Mouse (Mus musculus): ENCODE measurements around the gene Wfikkn2.
A peak's percentile ranks its signal among the peaks of the same experiment; 100 is the strongest.
"Not testable (repeated sequence)": the region's sequence is repeated elsewhere in the genome, so short reads cannot be mapped to it uniquely, and the experiment has no call there.

Gene Wfikkn2

GRCm38 (mm10) chr11:94245955-94246788, at the start of gene Wfikkn2:
Gene Wfikkn2 (minus strand): TSS chr11:94246005.
- no peak for DNase-seq

- DNase-seq: no peak
These were observed 49.4 kb upstream of the Wfikkn2 start for GRCm38 (mm10) chr11:94294996-94295845.

GRCm38 (mm10) chr11:94290062-94290740, 44.4 kb upstream of the Wfikkn2 start:
- DNase-seq: no peak

GRCm38 (mm10) chr11:94287105-94287504, 41.3 kb upstream of the Wfikkn2 start:
- no peak for DNase-seq

GRCm38 (mm10) chr11:94285886-94286574, 40.2 kb upstream of the Wfikkn2 start:
- DNase-seq: no peak

- DNase-seq: no peak
These were observed 37.8 kb upstream of the Wfikkn2 start for GRCm38 (mm10) chr11:94283536-94284099.

GRCm38 (mm10) chr11:94282291-94282690, 36.5 kb upstream of the Wfikkn2 start:
- DNase-seq: no peak

- no peak for DNase-seq
These were observed 35.7 kb upstream of the Wfikkn2 start, which contains the start of gene Gm21885 for GRCm38 (mm10) chr11:94281199-94282181. Gene Gm21885 (plus strand): TSS chr11:94281873.

- DNase-seq: peak; percentile 94
These were observed 31.1 kb upstream of the Wfikkn2 start for GRCm38 (mm10) chr11:94276869-94277337.

- DNase-seq: no peak
These were observed 29.9 kb upstream of the Wfikkn2 start for GRCm38 (mm10) chr11:94275686-94276085.

- DNase-seq: no peak
These were observed 29.4 kb upstream of the Wfikkn2 start for GRCm38 (mm10) chr11:94275226-94275625.

GRCm38 (mm10) chr11:94274206-94274867, 28.5 kb upstream of the Wfikkn2 start:
- DNase-seq: no peak

- no peak for DNase-seq
These were observed 27.4 kb upstream of the Wfikkn2 start for GRCm38 (mm10) chr11:94272960-94273927.

GRCm38 (mm10) chr11:94271015-94271414, 25.2 kb upstream of the Wfikkn2 start:
- DNase-seq: no peak

- no peak for DNase-seq
These were observed 24.1 kb upstream of the Wfikkn2 start for GRCm38 (mm10) chr11:94269906-94270305.

GRCm38 (mm10) chr11:94268761-94269160, 23.0 kb upstream of the Wfikkn2 start:
- no peak for DNase-seq

- not testable (repeated sequence) for DNase-seq
These were observed 20.4 kb upstream of the Wfikkn2 start for GRCm38 (mm10) chr11:94266155-94266554.

GRCm38 (mm10) chr11:94265134-94265785, 19.5 kb upstream of the Wfikkn2 start:
- DNase-seq: peak; percentile 58
